Mouse (Mus musculus): ENCODE measurements around the gene Tagln2.

DNA sequence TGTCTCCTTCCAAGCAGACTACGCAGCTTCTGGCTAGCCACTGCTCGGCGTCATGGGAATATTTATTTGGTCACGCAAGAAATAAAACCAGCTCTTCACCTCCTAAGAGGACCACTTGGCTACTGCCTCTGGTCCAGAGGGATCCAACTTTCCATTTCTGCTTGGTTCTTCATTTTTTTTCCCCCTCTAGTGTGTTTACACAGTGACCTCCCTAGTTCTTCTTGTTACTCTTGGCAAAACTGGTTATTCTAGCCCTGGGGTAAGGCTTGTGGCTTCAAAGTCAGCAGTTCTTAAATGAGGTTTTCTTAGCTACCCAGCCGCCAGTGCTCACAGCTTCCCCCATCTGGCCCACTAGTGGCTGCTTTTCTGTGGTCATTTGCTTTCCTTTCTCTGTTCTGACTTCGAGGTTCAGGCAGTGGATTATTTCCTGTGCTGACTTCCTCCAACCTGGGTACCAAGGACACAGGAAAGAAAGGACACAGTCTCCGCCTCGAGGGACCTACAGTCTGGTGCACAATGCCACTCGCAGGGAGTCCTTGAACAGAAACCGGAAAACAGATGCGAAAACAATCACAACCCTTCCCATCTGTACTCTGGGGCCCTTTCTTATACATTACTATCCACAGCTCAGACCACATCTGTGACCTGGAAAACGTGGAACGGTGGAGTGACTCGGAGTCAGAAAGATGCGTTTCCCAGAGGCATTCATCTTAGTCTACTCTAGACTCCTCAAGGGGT, 25.3 kb downstream of the Tagln2 start:
- TF ChIP-seq CTCF (IDR thresholded peaks at IDR 0.05; ENCODE audit: low read depth) (peak; percentile 37; the same call in 1 of the 2 replicates), EP300 (IDR thresholded peaks at IDR 0.05; ENCODE audit: low read depth) (peak; percentile 41; the same call in 1 of the 2 replicates)
